Mouse (Mus musculus) forebrain, embryonic 15.5 days (tissue): Measurements from ENCODE around the gene Atg16l2. TPM values are rescaled to one million over a fixed set of nuclear protein-coding genes. Genes with fewer than 3 reads are reported as not detected.

Source experiments
- ATAC-seq: fragments of 200-750 bp; cut with Nextera tagmentation; replicated peaks from 2 replicates; pipeline ENCODE4 v1.8.0; 2017; ENCODE audit warnings: mild to moderate bottlenecking, moderate TSS enrichment, moderate library complexity
- H3K27ac ChIP-seq: fragments of 300-500 bp; sonication (generic); replicated peaks from 2 replicates; pipeline ENCODE4 v1.5.1; 2015; ENCODE audit warnings: mild to moderate bottlenecking, inconsistent platforms
- H3K27me3 ChIP-seq: fragments of 300-500 bp; sonication (generic); 2 replicates; pipeline ENCODE4 v1.6.1; 2015; ENCODE audit warnings: inconsistent platforms
- H3K36me3 ChIP-seq: fragments of 300-500 bp; sonication (generic); 2 replicates; pipeline ENCODE4 v1.6.1; 2015; ENCODE audit warnings: mild to moderate bottlenecking, inconsistent platforms
- H3K4me1 ChIP-seq: fragments of 300-500 bp; sonication (generic); 2 replicates; pipeline ENCODE4 v1.6.1; 2015; ENCODE audit warnings: inconsistent platforms
- H3K4me2 ChIP-seq: fragments of 300-500 bp; sonication (generic); replicated peaks from 2 replicates; pipeline ENCODE4 v1.6.1; 2015; ENCODE audit warnings: mild to moderate bottlenecking, inconsistent platforms
- H3K4me3 ChIP-seq: fragments of 300-500 bp; sonication (generic); 2 replicates; pipeline ENCODE4 v1.5.1; 2015; ENCODE audit warnings: mild to moderate bottlenecking, inconsistent platforms
- H3K9ac ChIP-seq: fragments of 300-500 bp; sonication (generic); replicated peaks from 2 replicates; pipeline ENCODE4 v1.6.1; 2015; ENCODE audit warnings: mild to moderate bottlenecking, inconsistent platforms
- H3K9me3 ChIP-seq: fragments of 300-500 bp; sonication (generic); 2 replicates; pipeline ENCODE4 v1.6.1; 2016; ENCODE audit warnings: inconsistent platforms
- WGBS: fragments of 180-500 bp; shearing (Covaris S2); methylation state at CpG from one replicate; pipeline ENCODE4 v1.1.7; 2015; ENCODE audit warnings: mixed read lengths; 5-methylcytosine and 5-hydroxymethylcytosine counted together
- polyA plus RNA-seq: library from polyadenylated mRNA; unstranded; fragments of >200 nt; fragmentation: Nextera tagmentation; extraction: Ambion mirVana; gene quantifications from 2 replicates; pipeline ENCODE4 v1.2.1, GENCODE M21; 2015

Gene Atg16l2
- polyA plus RNA-seq, 1 experiment from 2014 or later = 23.7 TPM

GRCm38 (mm10) chr7:101288436-101288835 lies 13.6 kb downstream of the Atg16l2 start:
- WGBS = 23% methylated on average over 4 of the region's 4 CpGs
- Histone ChIP-seq H3K9ac (no peak overlapping the region), H3K36me3 (peaks cover 34% of the 10 kb centered on the region), H3K4me1 (no peaks in the 10 kb centered on the region), H3K4me3 (no peak overlapping the region), H3K4me2 (no peak overlapping the region), H3K27ac (no peak overlapping the region), H3K27me3 (no peaks in the 10 kb centered on the region), H3K9me3 (no peaks in the 10 kb centered on the region)
- ATAC-seq = no peak

- Histone ChIP-seq H3K4me3 (no peak overlapping the region), H3K4me2 (no peak overlapping the region), H3K9me3 (no peaks in the 10 kb centered on the region), H3K4me1 (no peaks in the 10 kb centered on the region), H3K27ac (no peak overlapping the region), H3K36me3 (peaks cover 40% of the 10 kb centered on the region), H3K27me3 (no peaks in the 10 kb centered on the region), H3K9ac (no peak overlapping the region)
- no peak for ATAC-seq
- 90% methylated on average over 2 of the region's 2 CpGs for WGBS
Observed at GRCm38 (mm10) chr7:101287820-101288219, 14.2 kb downstream of the Atg16l2 start.

GRCm38 (mm10) chr7:101286891-101287290 lies 15.2 kb downstream of the Atg16l2 start:
- no peak overlapping the region for H3K4me3 ChIP-seq
- H3K9me3 ChIP-seq = no peaks in the 10 kb centered on the region
- no peak overlapping the region for H3K4me2 ChIP-seq
- no peaks in the 10 kb centered on the region for H3K4me1 ChIP-seq
- 83% methylated on average over 4 of the region's 4 CpGs for WGBS
- H3K9ac ChIP-seq = no peak overlapping the region
- ATAC-seq = no peak
- no peaks in the 10 kb centered on the region for H3K27me3 ChIP-seq
- no peak overlapping the region for H3K27ac ChIP-seq
- peaks cover 49% of the 10 kb centered on the region for H3K36me3 ChIP-seq

- H3K27ac ChIP-seq = no peak overlapping the region
- no peak overlapping the region for H3K9ac ChIP-seq
- no peaks in the 10 kb centered on the region for H3K4me1 ChIP-seq
- H3K4me2 ChIP-seq = no peak overlapping the region
- peaks cover 53% of the 10 kb centered on the region for H3K36me3 ChIP-seq
- no peak for ATAC-seq
- WGBS = 97% methylated on average over 1 of the region's 1 CpGs
- H3K4me3 ChIP-seq = no peak overlapping the region
- no peaks in the 10 kb centered on the region for H3K27me3 ChIP-seq
- no peaks in the 10 kb centered on the region for H3K9me3 ChIP-seq
Observed at GRCm38 (mm10) chr7:101284504-101284903, 17.5 kb downstream of the Atg16l2 start.

GRCm38 (mm10) chr7:101282721-101283120 lies 19.3 kb downstream of the Atg16l2 start:
- peaks cover 67% of the 10 kb centered on the region for H3K36me3 ChIP-seq
- no peak overlapping the region for H3K4me3 ChIP-seq
- H3K4me1 ChIP-seq = no peaks in the 10 kb centered on the region
- no peaks in the 10 kb centered on the region for H3K9me3 ChIP-seq
- H3K9ac ChIP-seq = no peak overlapping the region
- H3K27ac ChIP-seq = no peak overlapping the region
- ATAC-seq = no peak
- WGBS = 80% methylated on average over 3 of the region's 3 CpGs
- H3K27me3 ChIP-seq = no peaks in the 10 kb centered on the region
- H3K4me2 ChIP-seq = no peak overlapping the region

GRCm38 (mm10) chr7:101272466-101273160 lies 29.4 kb downstream of the Atg16l2 start:
- 90% methylated on average over 8 of the region's 8 CpGs for WGBS
- no peak overlapping the region for H3K4me2 ChIP-seq
- no peak for ATAC-seq
- H3K27ac ChIP-seq = no peak overlapping the region
- no peaks in the 10 kb centered on the region for H3K27me3 ChIP-seq
- no peak overlapping the region for H3K4me3 ChIP-seq
- no peak overlapping the region for H3K9ac ChIP-seq
- no peaks in the 10 kb centered on the region for H3K9me3 ChIP-seq
- H3K4me1 ChIP-seq = 0 out of 2 replicates have a peak, but pooled peaks cover 3% of the 10 kb centered on the region
- H3K36me3 ChIP-seq = peaks cover 45% of the 10 kb centered on the region

GRCm38 (mm10) chr7:101271602-101272001 lies 30.4 kb downstream of the Atg16l2 start:
- Histone ChIP-seq H3K9me3 (no peaks in the 10 kb centered on the region), H3K4me1 (0 out of 2 replicates have a peak, but pooled peaks cover 3% of the 10 kb centered on the region), H3K27me3 (no peaks in the 10 kb centered on the region), H3K4me2 (no peak overlapping the region), H3K36me3 (peaks cover 35% of the 10 kb centered on the region), H3K4me3 (no peak overlapping the region), H3K27ac (no peak overlapping the region), H3K9ac (no peak overlapping the region)
- ATAC-seq = no peak
- 90% methylated on average over 1 of the region's 1 CpGs for WGBS

- peaks cover 8% of the 10 kb centered on the region; the same call in 1 of the 2 replicates for H3K36me3 ChIP-seq
- H3K9ac ChIP-seq = no peak overlapping the region
- 0 out of 2 replicates have a peak overlapping the region, but pooled peaks have one; percentile 15 for H3K27ac ChIP-seq
- no peak overlapping the region for H3K4me3 ChIP-seq
- no peak overlapping the region for H3K4me2 ChIP-seq
- H3K4me1 ChIP-seq = 0 out of 2 replicates have a peak, but pooled peaks cover 3% of the 10 kb centered on the region
- no peaks in the 10 kb centered on the region for H3K9me3 ChIP-seq
- WGBS = 79% methylated on average over 3 of the region's 3 CpGs
- H3K27me3 ChIP-seq = no peaks in the 10 kb centered on the region
- ATAC-seq = no peak
Observed at GRCm38 (mm10) chr7:101267457-101268259, 34.4 kb downstream of the Atg16l2 start.

- peaks cover 31% of the 10 kb centered on the region for H3K36me3 ChIP-seq
- no peak overlapping the region for H3K4me2 ChIP-seq
- no peak overlapping the region for H3K4me3 ChIP-seq
- H3K9ac ChIP-seq = no peak overlapping the region
- H3K9me3 ChIP-seq = no peaks in the 10 kb centered on the region
- no peak overlapping the region for H3K27ac ChIP-seq
- no peak for ATAC-seq
- 0 out of 2 replicates have a peak, but pooled peaks cover 3% of the 10 kb centered on the region for H3K4me1 ChIP-seq
- H3K27me3 ChIP-seq = no peaks in the 10 kb centered on the region
Observed at GRCm38 (mm10) chr7:101263511-101263910, 38.5 kb downstream of the Atg16l2 start.

- WGBS = 76% methylated on average over 4 of the region's 4 CpGs
Observed at GRCm38 (mm10) chr7:101261941-101262546, 40.0 kb downstream of the Atg16l2 start.

GRCm38 (mm10) chr7:101258482-101258881 lies 43.6 kb downstream of the Atg16l2 start:
- Histone ChIP-seq H3K36me3 (peaks cover 44% of the 10 kb centered on the region), H3K9ac (no peak overlapping the region), H3K4me1 (no peaks in the 10 kb centered on the region), H3K9me3 (no peaks in the 10 kb centered on the region), H3K4me2 (no peak overlapping the region), H3K27ac (no peak overlapping the region), H3K27me3 (no peaks in the 10 kb centered on the region), H3K4me3 (no peak overlapping the region)
- no peak for ATAC-seq

More at GRCm38 (mm10) chr7:101261941-101262546, 40.0 kb downstream of the Atg16l2 start:
- H3K9me3 ChIP-seq = no peaks in the 10 kb centered on the region
- no peak overlapping the region for H3K27ac ChIP-seq
- no peak overlapping the region for H3K4me3 ChIP-seq
- no peak overlapping the region for H3K9ac ChIP-seq
- no peaks in the 10 kb centered on the region for H3K4me1 ChIP-seq
- H3K27me3 ChIP-seq = no peaks in the 10 kb centered on the region
- peaks cover 32% of the 10 kb centered on the region for H3K36me3 ChIP-seq
- ATAC-seq = no peak
- no peak overlapping the region for H3K4me2 ChIP-seq

- Histone ChIP-seq H3K4me3 (no peak overlapping the region), H3K9ac (no peak overlapping the region), H3K4me1 (no peaks in the 10 kb centered on the region), H3K9me3 (no peaks in the 10 kb centered on the region), H3K36me3 (peaks cover 34% of the 10 kb centered on the region), H3K27ac (no peak overlapping the region), H3K27me3 (no peaks in the 10 kb centered on the region), H3K4me2 (no peak overlapping the region)
- 84% methylated on average over 2 of the region's 2 CpGs for WGBS
- ATAC-seq = no peak
Observed at GRCm38 (mm10) chr7:101253071-101253470, 49.0 kb downstream of the Atg16l2 start.
